Comparison of ENCODE assay signal across 8 mouse cellular contexts in the genomic region with DNA sequence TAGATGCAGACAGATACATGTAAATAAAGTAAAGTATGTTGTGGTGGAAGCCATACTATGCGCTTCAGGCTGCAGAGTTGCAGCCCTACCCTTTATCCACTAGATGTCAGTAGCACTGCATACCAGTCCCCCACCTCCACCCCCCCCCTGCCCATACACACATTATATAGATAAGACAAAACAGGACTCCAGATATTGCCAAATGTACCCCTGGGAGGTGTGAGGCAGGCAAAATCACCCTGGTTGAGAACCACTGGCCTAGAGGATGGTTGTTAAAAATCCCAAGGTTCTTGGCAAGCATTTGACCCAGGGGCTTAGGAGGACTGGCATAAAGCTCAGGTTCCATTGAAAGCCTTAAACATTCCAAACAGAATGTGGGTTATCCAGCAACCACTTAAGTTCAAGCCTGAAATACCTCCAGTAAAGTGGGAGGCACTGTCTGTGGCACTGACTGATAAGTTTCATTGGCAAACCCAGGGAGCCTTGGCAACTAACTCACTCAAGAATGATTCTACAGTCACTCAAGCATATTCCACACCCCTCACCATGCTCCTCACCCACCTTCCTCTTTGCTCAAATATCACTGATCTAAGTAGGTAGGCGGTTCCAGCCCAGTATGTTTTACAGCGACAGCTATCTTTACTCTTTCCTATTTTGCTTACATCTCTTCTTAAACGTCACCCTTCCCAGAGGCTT. TPM values are rescaled to one million over a fixed set of nuclear protein-coding genes. Genes with fewer than 3 reads are reported as not detected.
DNase-seq lines count a peak whose midpoint lies in the region; ATAC-seq and TF ChIP-seq lines count a peak whose summit lies in the region.

No protein-coding gene starts in this region.

- H3K9ac ChIP-seq in hindbrain, embryonic 16.5 days (ENCODE audit: low read depth, low read length) = peak overlapping the region; percentile 81
- peak overlapping the region; percentile 76 for H3K9ac ChIP-seq in liver, embryonic 15.5 days

- H3K27me3 ChIP-seq in forebrain, embryonic 10.5 days (ENCODE audit: poor library complexity, severe bottlenecking) = no peaks in the 10 kb centered on the region
- H3K27me3 ChIP-seq in hindbrain, embryonic 16.5 days (replicated peaks; ENCODE audit: control insufficient read depth, insufficient read depth, low read length) = no peaks in the 10 kb centered on the region
- H3K27me3 ChIP-seq in liver, embryonic 15.5 days = no peaks in the 10 kb centered on the region

- ATAC-seq in hindbrain, embryonic 16.5 days = no peak
- ATAC-seq in liver, embryonic 15.5 days (ENCODE audit: insufficient read depth) = peak; percentile 45

- peaks cover 7% of the 10 kb centered on the region for H3K4me1 ChIP-seq in bone marrow macrophage, adult 2 months (ENCODE audit: control insufficient read depth, insufficient read depth, low read length)
- H3K4me1 ChIP-seq in forebrain, embryonic 10.5 days = peaks cover 27% of the 10 kb centered on the region
- H3K4me1 ChIP-seq in hindbrain, embryonic 16.5 days (ENCODE audit: control insufficient read depth, insufficient read depth, low read depth, low read length) = peaks cover 20% of the 10 kb centered on the region
- H3K4me1 ChIP-seq in liver, embryonic 15.5 days (replicated peaks) = peaks cover 50% of the 10 kb centered on the region

- H3K4me2 ChIP-seq in hindbrain, embryonic 16.5 days (ENCODE audit: low read length) = peak overlapping the region; percentile 89
- peak overlapping the region; percentile 88 for H3K4me2 ChIP-seq in liver, embryonic 15.5 days

- H3K9me3 ChIP-seq in forebrain, embryonic 10.5 days = no peaks in the 10 kb centered on the region
- H3K9me3 ChIP-seq in hindbrain, embryonic 16.5 days (ENCODE audit: control insufficient read depth, low read length) = no peaks in the 10 kb centered on the region
- no peaks in the 10 kb centered on the region for H3K9me3 ChIP-seq in liver, embryonic 15.5 days (replicated peaks)

- TF ChIP-seq CTCF in bone marrow macrophage, adult 2 months (IDR thresholded peaks at IDR 0.05; ENCODE audit: low read depth, low read length) = peak; percentile 78

- H3K36me3 ChIP-seq in forebrain, embryonic 10.5 days (replicated peaks) = peaks cover 20% of the 10 kb centered on the region
- 0 out of 2 replicates have a peak, but pooled peaks cover under 1% of the 10 kb centered on the region for H3K36me3 ChIP-seq in hindbrain, embryonic 16.5 days (ENCODE audit: control insufficient read depth, insufficient read depth, low read length)
- peaks cover 18% of the 10 kb centered on the region for H3K36me3 ChIP-seq in liver, embryonic 15.5 days (replicated peaks)

- peak overlapping the region; percentile 77 for H3K4me3 ChIP-seq in bone marrow macrophage, adult 2 months (ENCODE audit: insufficient read depth, low read length)
- H3K4me3 ChIP-seq in forebrain, embryonic 10.5 days = peak overlapping the region; percentile 81
- H3K4me3 ChIP-seq in hindbrain, embryonic 16.5 days (ENCODE audit: low read length) = peak overlapping the region; percentile 92
- peak overlapping the region; percentile 91 for H3K4me3 ChIP-seq in liver, embryonic 15.5 days (replicated peaks)

- 14% methylated on average over 4 of the region's 4 CpGs for WGBS in forebrain, embryonic 10.5 days
- 12% methylated on average over 4 of the region's 4 CpGs for WGBS in hindbrain, embryonic 16.5 days
- 5% methylated on average over 4 of the region's 4 CpGs for WGBS in liver, embryonic 15.5 days (ENCODE audit: insufficient replicate concordance)

- no peak overlapping the region for H3K27ac ChIP-seq in bone marrow macrophage, adult 2 months (ENCODE audit: insufficient read depth, low read depth, low read length)
- peak overlapping the region; percentile 91; the same call in 1 of the 2 replicates for H3K27ac ChIP-seq in forebrain, embryonic 10.5 days
- peak overlapping the region; percentile 88 for H3K27ac ChIP-seq in hindbrain, embryonic 16.5 days (ENCODE audit: low read depth, low read length)
- H3K27ac ChIP-seq in liver, embryonic 15.5 days (replicated peaks) = peak overlapping the region; percentile 88

- DNase-seq in frontal cortex, postnatal 36 days (ENCODE audit: low spot score in 2 of 2) = peak; percentile 48 to 65
- DNase-seq in frontal cortex, postnatal 25 days (ENCODE audit: low spot score in 2 of 2) = no peak
- DNase-seq in forebrain, embryonic 10.5 days (ENCODE audit: extremely low spot score, low spot score) = no peak
- peak; percentile 48 for DNase-seq in neural tube, embryonic 10.5 days (ENCODE audit: extremely low spot score, low spot score)
- DNase-seq in urinary bladder, postnatal 25 days (ENCODE audit: low spot score) = no peak

- TF ChIP-seq POLR2A in bone marrow macrophage, adult 2 months (IDR thresholded peaks at IDR 0.05; ENCODE audit: borderline replicate concordance, low read depth, low read length) = no peak

RNA-seq across cellular contexts. Expression of a gene that starts 1.2 kb away (rescaled TPM):
- 87.0 and 116 TPM in 2 replicates for polyA plus RNA-seq in bone marrow macrophage, adult 2 months (2012; ENCODE audit: insufficient read depth, insufficient read length, missing spikeins)
- 79.0 and 79.9 TPM in 2 replicates for polyA plus RNA-seq in forebrain, embryonic 10.5 days (2016; fragmentation: Nextera tagmentation; extraction: Ambion mirVana)
- 145 and 153 TPM in 2 replicates for polyA plus RNA-seq in hindbrain, embryonic 16.5 days (2015; fragmentation: Nextera tagmentation; extraction: Ambion mirVana)
- 36.1 and 39.1 TPM in 2 replicates for polyA plus RNA-seq in liver, embryonic 15.5 days (2015; fragmentation: Nextera tagmentation; extraction: Ambion mirVana)

RNA-seq across cellular contexts. Expression of a gene that starts 28.1 kb away (rescaled TPM):
- 77.4 and 90.0 TPM in 2 replicates for polyA plus RNA-seq in bone marrow macrophage, adult 2 months (2012; ENCODE audit: insufficient read depth, insufficient read length, missing spikeins)
- polyA plus RNA-seq in forebrain, embryonic 10.5 days (2016; fragmentation: Nextera tagmentation; extraction: Ambion mirVana) = 144 and 147 TPM in 2 replicates
- 84.7 and 99.9 TPM in 2 replicates for polyA plus RNA-seq in hindbrain, embryonic 16.5 days (2015; fragmentation: Nextera tagmentation; extraction: Ambion mirVana)
- 29.1 and 32.3 TPM in 2 replicates for polyA plus RNA-seq in liver, embryonic 15.5 days (2015; fragmentation: Nextera tagmentation; extraction: Ambion mirVana)

RNA-seq across cellular contexts. Expression of a gene that starts 40.1 kb away (rescaled TPM):
- 19.3 and 24.2 TPM in 2 replicates for polyA plus RNA-seq in bone marrow macrophage, adult 2 months (2012; ENCODE audit: insufficient read depth, insufficient read length, missing spikeins)
- polyA plus RNA-seq in forebrain, embryonic 10.5 days (2016; fragmentation: Nextera tagmentation; extraction: Ambion mirVana) = 24.9 and 25.9 TPM in 2 replicates
- polyA plus RNA-seq in hindbrain, embryonic 16.5 days (2015; fragmentation: Nextera tagmentation; extraction: Ambion mirVana) = 28.5 and 37.3 TPM in 2 replicates
- 6.2 and 6.7 TPM in 2 replicates for polyA plus RNA-seq in liver, embryonic 15.5 days (2015; fragmentation: Nextera tagmentation; extraction: Ambion mirVana)

RNA-seq across cellular contexts. Expression of a gene that starts 54.2 kb away (rescaled TPM):
- polyA plus RNA-seq in bone marrow macrophage, adult 2 months (2012; ENCODE audit: insufficient read depth, insufficient read length, missing spikeins) = 26.6 and 31.3 TPM in 2 replicates
- polyA plus RNA-seq in forebrain, embryonic 10.5 days (2016; fragmentation: Nextera tagmentation; extraction: Ambion mirVana) = 0.50 and 0.52 TPM in 2 replicates
- 0.98 and 1.0 TPM in 2 replicates for polyA plus RNA-seq in hindbrain, embryonic 16.5 days (2015; fragmentation: Nextera tagmentation; extraction: Ambion mirVana)
- 2.4 and 4.0 TPM in 2 replicates for polyA plus RNA-seq in liver, embryonic 15.5 days (2015; fragmentation: Nextera tagmentation; extraction: Ambion mirVana)

Comparison
In these comparisons a context has a peak if more than half of its experiments do, and no peak if none do; other contexts are left out.
1. DNase-seq: peak in frontal cortex, postnatal 36 days (2 of 2) and neural tube, embryonic 10.5 days (single experiment); none in frontal cortex, postnatal 25 days (0 of 2), forebrain, embryonic 10.5 days (single experiment) and urinary bladder, postnatal 25 days (single experiment).
2. Peak in every context shown above with its lines, with median percentiles within 50 percentile points of each other: H3K4me3 ChIP-seq.